Mouse (Mus musculus): Measurements from ENCODE around the gene Mapkapk2. TPM values are rescaled to one million over a fixed set of nuclear protein-coding genes. Genes with fewer than 3 reads are reported as not detected.

Mapkapk2 gene
- polyA plus RNA-seq, 1 experiment: 35.8 TPM

DNA sequence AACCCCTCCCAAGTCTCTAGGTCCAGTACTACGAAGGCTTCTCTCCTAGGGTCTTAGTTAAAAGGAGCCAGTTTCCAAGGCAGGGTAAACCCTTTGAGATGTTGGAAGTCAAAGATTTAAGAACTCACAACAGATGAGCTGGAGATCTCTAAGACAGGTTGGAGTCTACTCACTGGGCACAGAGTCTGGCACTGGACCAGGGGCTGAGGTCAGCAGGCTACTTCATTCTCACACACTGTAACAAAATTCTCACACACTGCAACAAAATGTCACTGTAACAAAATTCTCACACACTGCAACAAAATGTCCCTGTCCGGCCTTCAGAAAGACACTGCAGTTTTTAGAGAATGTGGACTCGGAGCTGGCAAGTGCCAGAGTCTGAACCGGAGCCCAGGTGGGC, 54.0 kb downstream of the Mapkapk2 start:
- no peaks in the 10 kb centered on the region for H3K27me3 ChIP-seq (ENCODE audit: control insufficient read depth, insufficient read depth, low read length)
- H3K4me3 ChIP-seq (replicated peaks; ENCODE audit: insufficient read depth, low read depth, low read length): no peak overlapping the region
- no peak overlapping the region for H3K27ac ChIP-seq (ENCODE audit: insufficient read depth, low read length)
- H3K4me1 ChIP-seq (ENCODE audit: control insufficient read depth, insufficient read depth, low read length): no peaks in the 10 kb centered on the region
- DNase-seq: no peak
- WGBS: 62% methylated on average over 4 of the region's 4 CpGs
- TF ChIP-seq POLR2A (IDR thresholded peaks at IDR 0.05; ENCODE audit: borderline replicate concordance, insufficient read depth, low read length) (no peak), CTCF (IDR thresholded peaks at IDR 0.05; ENCODE audit: borderline replicate concordance, insufficient read depth, low read depth, low read length) (no peak)

DNA sequence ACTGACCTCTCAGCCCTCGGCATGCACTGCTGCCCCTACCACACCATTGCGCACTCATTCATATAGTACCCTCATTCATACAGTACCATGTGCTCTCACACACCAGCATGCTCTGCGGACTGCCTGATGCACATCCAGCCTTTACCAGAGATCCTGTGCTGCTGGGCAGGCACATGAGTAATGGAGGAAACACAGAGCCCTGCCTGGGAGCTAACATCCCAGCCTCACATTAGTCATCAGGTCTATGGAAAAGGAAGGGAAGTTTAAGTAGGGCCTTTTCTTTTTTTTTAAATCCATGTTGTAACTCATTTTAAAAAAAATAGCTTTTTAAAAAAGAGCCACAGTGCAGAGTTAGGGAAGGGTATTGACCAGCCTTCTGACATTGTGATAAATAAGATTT, 54.9 kb downstream of the Mapkapk2 start:
- Histone ChIP-seq H3K27ac (ENCODE audit: insufficient read depth, low read length) (no peak overlapping the region), H3K4me1 (ENCODE audit: control insufficient read depth, insufficient read depth, low read length) (no peaks in the 10 kb centered on the region), H3K27me3 (ENCODE audit: control insufficient read depth, insufficient read depth, low read length) (no peaks in the 10 kb centered on the region), H3K4me3 (replicated peaks; ENCODE audit: insufficient read depth, low read depth, low read length) (no peak overlapping the region)
- no peak for TF ChIP-seq POLR2A (IDR thresholded peaks at IDR 0.05; ENCODE audit: borderline replicate concordance, insufficient read depth, low read length)
- TF ChIP-seq CTCF (IDR thresholded peaks at IDR 0.05; ENCODE audit: borderline replicate concordance, insufficient read depth, low read depth, low read length): no peak
- WGBS: 96% methylated on average over 3 of the region's 3 CpGs
- DNase-seq: no peak

DNA sequence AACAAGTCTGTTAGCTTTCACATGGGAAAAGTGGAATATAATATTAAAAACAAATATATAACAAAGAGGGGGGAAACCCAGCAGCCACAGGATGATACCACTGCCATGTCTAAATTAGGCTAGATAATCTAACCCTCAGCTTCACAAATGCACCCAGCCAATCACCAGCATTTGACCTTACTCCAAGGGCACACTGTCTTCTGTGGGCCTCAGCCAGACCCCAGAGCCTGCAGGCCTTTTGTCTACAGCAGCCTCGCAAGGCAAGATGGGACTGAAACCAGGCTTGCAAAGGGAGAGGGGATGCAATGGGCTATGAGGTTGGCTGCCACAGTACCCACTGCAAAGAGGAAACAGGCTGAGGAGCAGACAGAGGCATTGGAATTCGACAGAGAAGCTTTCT, 55.4 kb downstream of the Mapkapk2 start:
- Histone ChIP-seq H3K4me3 (replicated peaks; ENCODE audit: insufficient read depth, low read depth, low read length) (no peak overlapping the region), H3K27ac (ENCODE audit: insufficient read depth, low read length) (no peak overlapping the region), H3K27me3 (ENCODE audit: control insufficient read depth, insufficient read depth, low read length) (no peaks in the 10 kb centered on the region), H3K4me1 (ENCODE audit: control insufficient read depth, insufficient read depth, low read length) (no peaks in the 10 kb centered on the region)
- no peak for DNase-seq
- 63% methylated on average over 2 of the region's 2 CpGs for WGBS
- TF ChIP-seq POLR2A (IDR thresholded peaks at IDR 0.05; ENCODE audit: borderline replicate concordance, insufficient read depth, low read length) (no peak), CTCF (IDR thresholded peaks at IDR 0.05; ENCODE audit: borderline replicate concordance, insufficient read depth, low read depth, low read length) (no peak)

DNA sequence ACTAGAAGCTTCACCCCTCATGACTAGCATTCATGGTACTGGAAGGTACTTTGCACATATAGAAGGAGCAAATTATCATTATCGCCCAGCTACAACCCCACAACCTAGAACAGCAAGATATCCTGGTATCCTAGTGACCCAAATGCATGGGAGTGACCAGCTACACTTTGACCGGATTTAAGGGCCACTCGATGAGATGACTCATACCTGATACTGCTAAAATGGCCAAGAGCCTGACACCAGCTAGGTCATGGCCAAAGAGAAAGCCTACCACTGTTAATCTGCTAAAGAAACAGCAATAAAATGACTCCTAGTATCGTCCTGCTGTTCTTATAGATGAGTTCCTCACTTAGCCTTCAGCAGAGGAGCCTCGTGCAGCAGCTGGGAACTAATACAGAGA, 58.1 kb downstream of the Mapkapk2 start:
- Histone ChIP-seq H3K27ac (ENCODE audit: insufficient read depth, low read length) (no peak overlapping the region), H3K27me3 (ENCODE audit: control insufficient read depth, insufficient read depth, low read length) (no peaks in the 10 kb centered on the region), H3K4me1 (ENCODE audit: control insufficient read depth, insufficient read depth, low read length) (no peaks in the 10 kb centered on the region), H3K4me3 (replicated peaks; ENCODE audit: insufficient read depth, low read depth, low read length) (no peak overlapping the region)
- 89% methylated on average over 5 of the region's 5 CpGs for WGBS
- TF ChIP-seq POLR2A (IDR thresholded peaks at IDR 0.05; ENCODE audit: borderline replicate concordance, insufficient read depth, low read length) (no peak), CTCF (IDR thresholded peaks at IDR 0.05; ENCODE audit: borderline replicate concordance, insufficient read depth, low read depth, low read length) (no peak)
- DNase-seq: no peak

DNA sequence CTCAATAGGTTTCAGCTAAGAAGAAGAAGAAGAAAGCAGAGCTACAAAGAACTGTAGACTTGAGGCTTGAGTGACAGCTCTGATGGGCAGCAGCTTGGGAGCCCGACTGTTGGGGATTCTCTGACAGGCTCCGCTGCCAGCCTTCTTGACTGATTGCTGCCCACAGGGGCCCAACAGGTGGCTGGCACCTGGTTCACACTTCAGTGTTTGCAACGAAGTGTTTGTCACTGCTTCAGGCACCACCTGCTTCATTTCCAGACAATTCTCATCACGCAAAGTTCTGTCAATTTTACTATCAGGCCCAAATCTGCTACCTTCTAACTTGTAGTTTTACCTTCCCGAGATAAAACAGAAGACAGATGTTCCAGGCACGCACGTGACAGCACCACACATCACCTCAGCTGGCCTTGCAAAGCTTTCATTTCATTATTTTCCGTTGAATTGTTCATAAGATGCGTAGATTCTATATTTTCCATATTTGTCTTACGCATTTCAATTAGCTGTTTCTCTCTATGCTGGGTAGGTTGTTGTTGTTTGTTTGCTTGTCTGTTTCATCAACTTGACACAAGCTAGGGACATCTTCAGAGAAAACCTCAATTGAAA, 59.1 kb downstream of the Mapkapk2 start:
- no peak for TF ChIP-seq CTCF (IDR thresholded peaks at IDR 0.05; ENCODE audit: borderline replicate concordance, insufficient read depth, low read depth, low read length)
- no peak for TF ChIP-seq POLR2A (IDR thresholded peaks at IDR 0.05; ENCODE audit: borderline replicate concordance, insufficient read depth, low read length)
- no peak for DNase-seq
- Histone ChIP-seq H3K4me1 (ENCODE audit: control insufficient read depth, insufficient read depth, low read length) (no peaks in the 10 kb centered on the region), H3K27me3 (ENCODE audit: control insufficient read depth, insufficient read depth, low read length) (no peaks in the 10 kb centered on the region), H3K4me3 (replicated peaks; ENCODE audit: insufficient read depth, low read depth, low read length) (no peak overlapping the region), H3K27ac (ENCODE audit: insufficient read depth, low read length) (no peak overlapping the region)
- 84% methylated on average over 10 of the region's 10 CpGs for WGBS

DNA sequence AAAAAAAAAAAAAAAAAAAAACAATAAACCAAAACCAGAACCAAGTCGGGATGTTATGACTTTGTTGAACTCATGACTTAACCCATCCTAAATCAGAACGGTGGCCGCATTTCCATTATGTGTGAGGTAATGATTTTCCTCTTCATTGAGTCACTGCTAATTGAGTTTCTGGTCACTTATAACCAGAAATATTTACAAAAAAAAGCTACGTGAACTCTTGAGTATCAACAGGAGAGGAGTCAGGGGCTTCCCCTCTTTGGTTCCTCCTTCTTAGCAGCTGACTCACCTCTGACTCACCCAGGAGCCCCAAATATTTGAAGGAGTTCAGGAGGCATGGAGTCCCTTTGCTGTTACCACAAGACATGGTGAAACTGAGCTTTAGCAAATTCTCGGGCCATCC, 59.6 kb downstream of the Mapkapk2 start:
- TF ChIP-seq POLR2A (IDR thresholded peaks at IDR 0.05; ENCODE audit: borderline replicate concordance, insufficient read depth, low read length) (no peak), CTCF (IDR thresholded peaks at IDR 0.05; ENCODE audit: borderline replicate concordance, insufficient read depth, low read depth, low read length) (no peak)
- H3K27ac ChIP-seq (ENCODE audit: insufficient read depth, low read length): no peak overlapping the region
- H3K4me1 ChIP-seq (ENCODE audit: control insufficient read depth, insufficient read depth, low read length): no peaks in the 10 kb centered on the region
- no peak overlapping the region for H3K4me3 ChIP-seq (replicated peaks; ENCODE audit: insufficient read depth, low read depth, low read length)
- no peaks in the 10 kb centered on the region for H3K27me3 ChIP-seq (ENCODE audit: control insufficient read depth, insufficient read depth, low read length)
- no peak for DNase-seq
- WGBS: 96% methylated on average over 5 of the region's 5 CpGs

DNA sequence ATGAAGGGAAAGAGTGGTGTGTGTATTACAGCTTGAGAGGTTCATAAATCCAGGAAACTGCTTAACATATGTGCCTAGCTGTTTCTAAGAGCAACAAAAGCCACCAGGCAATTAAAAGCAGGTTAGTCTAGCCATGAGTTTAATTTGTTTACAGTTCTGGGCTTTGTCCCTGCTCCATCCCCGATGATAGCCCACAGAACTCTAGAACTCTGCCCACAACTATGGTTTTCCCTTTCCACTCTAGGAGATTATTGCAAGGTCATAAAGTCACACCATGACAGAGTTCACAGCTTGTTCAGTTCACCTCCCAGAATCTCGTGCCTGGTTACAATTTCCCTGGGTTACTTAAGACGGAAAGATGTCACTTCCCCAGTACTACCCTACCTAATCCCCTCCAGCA, 66.4 kb downstream of the Mapkapk2 start:
- DNase-seq: no peak
- 74% methylated on average over 3 of the region's 3 CpGs for WGBS
- TF ChIP-seq CTCF (IDR thresholded peaks at IDR 0.05; ENCODE audit: borderline replicate concordance, insufficient read depth, low read depth, low read length) (no peak), POLR2A (IDR thresholded peaks at IDR 0.05; ENCODE audit: borderline replicate concordance, insufficient read depth, low read length) (no peak)
- no peaks in the 10 kb centered on the region for H3K4me1 ChIP-seq (ENCODE audit: control insufficient read depth, insufficient read depth, low read length)
- no peak overlapping the region for H3K27ac ChIP-seq (ENCODE audit: insufficient read depth, low read length)
- no peaks in the 10 kb centered on the region for H3K27me3 ChIP-seq (ENCODE audit: control insufficient read depth, insufficient read depth, low read length)
- H3K4me3 ChIP-seq (replicated peaks; ENCODE audit: insufficient read depth, low read depth, low read length): no peak overlapping the region

DNA sequence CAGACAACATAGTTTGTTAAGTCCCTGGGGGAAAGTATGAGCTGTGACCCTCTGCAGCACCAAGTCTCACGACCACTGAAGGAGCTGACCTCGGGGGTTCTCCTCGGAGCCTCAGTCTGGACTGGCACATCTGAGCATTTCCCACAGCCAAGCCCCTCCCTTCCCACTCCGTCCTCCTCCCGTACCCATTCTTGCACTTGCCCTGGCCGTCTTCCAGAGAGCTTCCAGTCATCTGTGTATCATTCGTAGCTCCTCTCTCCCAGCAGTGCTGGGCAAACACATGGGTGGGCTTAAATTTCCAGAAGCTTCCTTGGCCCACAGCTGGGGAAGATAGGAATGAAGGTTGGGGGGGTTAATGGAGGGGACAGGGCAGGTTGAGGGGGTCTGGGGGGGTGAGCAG, 67.4 kb downstream of the Mapkapk2 start:
- no peak for TF ChIP-seq CTCF (IDR thresholded peaks at IDR 0.05; ENCODE audit: borderline replicate concordance, insufficient read depth, low read depth, low read length)
- no peak for DNase-seq
- no peaks in the 10 kb centered on the region for H3K4me1 ChIP-seq (ENCODE audit: control insufficient read depth, insufficient read depth, low read length)
- no peak overlapping the region for H3K27ac ChIP-seq (ENCODE audit: insufficient read depth, low read length)
- WGBS: 7% methylated on average over 7 of the region's 7 CpGs
- no peaks in the 10 kb centered on the region for H3K27me3 ChIP-seq (ENCODE audit: control insufficient read depth, insufficient read depth, low read length)
- H3K4me3 ChIP-seq (replicated peaks; ENCODE audit: insufficient read depth, low read depth, low read length): no peak overlapping the region
